Mouse (Mus musculus) G1E (cell line): ENCODE measurements around the gene Osbp.

Experiments used
- CTCF ChIP-seq: IDR thresholded peaks from 2 replicates; pipeline ENCODE4 v1.5.1; 2012; ENCODE audit warnings: low read depth, low read length, inconsistent platforms, mixed read lengths
- GATA1 ChIP-seq: IDR thresholded peaks from 2 replicates; pipeline ENCODE4 v1.6.1; 2012; ENCODE audit warnings: borderline replicate concordance, low read length, inconsistent platforms, mixed read lengths
- POLR2AphosphoS5 ChIP-seq: IDR thresholded peaks from 2 replicates; pipeline ENCODE4 v1.6.1; 2012; ENCODE audit warnings: low read depth, low read length, inconsistent platforms; ENCODE audit not compliant: insufficient replicate concordance
- TAL1 ChIP-seq: conservative IDR thresholded peaks from 2 replicates; pipeline ENCODE4 v1.6.1; 2012; ENCODE audit warnings: low read depth, low read length, inconsistent platforms, mixed read lengths

GRCm38 (mm10) chr19:12012615-12013014, 46.9 kb downstream of the Osbp start:
- TF ChIP-seq CTCF (no peak), GATA1 (no peak), POLR2AphosphoS5 (no peak), TAL1 (no peak)
